Mouse (Mus musculus) kidney, embryonic 16.5 days (tissue): ENCODE measurements around the gene Rbms3. TPM values are rescaled to one million over a fixed set of nuclear protein-coding genes. Genes with fewer than 3 reads are reported as not detected.

Source experiments
- ATAC-seq: fragments of 200-750 bp; cut with Nextera tagmentation; 2 replicates; pipeline ENCODE4 v1.8.0; 2017; ENCODE audit warnings: moderate TSS enrichment; ENCODE audit not compliant: low FRiP score, low TSS enrichment
- H3K27ac ChIP-seq: fragments of 300-500 bp; sonication (generic); 2 replicates; pipeline ENCODE4 v1.5.1; 2014; ENCODE audit warnings: low read length
- H3K27me3 ChIP-seq: fragments of 300-500 bp; sonication (generic); 2 replicates; pipeline ENCODE4 v1.6.1; 2014; ENCODE audit warnings: low read length, control low read depth, mixed read lengths; ENCODE audit not compliant: insufficient read depth
- H3K36me3 ChIP-seq: fragments of 300-500 bp; sonication (generic); 2 replicates; pipeline ENCODE4 v1.6.1; 2014; ENCODE audit warnings: low read length, control low read depth, mixed read lengths; ENCODE audit not compliant: insufficient read depth
- H3K4me1 ChIP-seq: fragments of 300-500 bp; sonication (generic); 2 replicates; pipeline ENCODE4 v1.6.1; 2014; ENCODE audit warnings: low read length, control low read depth, mixed read lengths; ENCODE audit not compliant: insufficient read depth
- H3K4me2 ChIP-seq: fragments of 300-500 bp; sonication (generic); replicated peaks from 2 replicates; pipeline ENCODE4 v1.6.1; 2014; ENCODE audit warnings: low read depth, low read length
- H3K4me3 ChIP-seq: fragments of 300-500 bp; sonication (generic); 2 replicates; pipeline ENCODE4 v1.5.1; 2014; ENCODE audit warnings: mild to moderate bottlenecking, low read length
- H3K9ac ChIP-seq: fragments of 300-500 bp; sonication (generic); replicated peaks from 2 replicates; pipeline ENCODE4 v1.6.1; 2014; ENCODE audit warnings: low read length
- H3K9me3 ChIP-seq: fragments of 300-500 bp; sonication (generic); 2 replicates; pipeline ENCODE4 v1.6.1; 2016; ENCODE audit warnings: low read length, control low read depth
- WGBS: fragments of 180-500 bp; shearing (Covaris S2); extraction: QIAGEN DNeasy Blood & Tissue Kit; methylation state at CpG from one replicate; pipeline ENCODE4 v1.1.7; 2014; 5-methylcytosine and 5-hydroxymethylcytosine counted together
- polyA plus RNA-seq: library from polyadenylated mRNA; unstranded; fragments of >200 nt; fragmentation: Nextera tagmentation; extraction: Ambion mirVana; gene quantifications from 2 replicates; pipeline ENCODE4 v1.2.1, GENCODE M21; 2015

Rbms3 gene
- polyA plus RNA-seq, 1 experiment from 2014 or later, result 81.9 TPM

DNA sequence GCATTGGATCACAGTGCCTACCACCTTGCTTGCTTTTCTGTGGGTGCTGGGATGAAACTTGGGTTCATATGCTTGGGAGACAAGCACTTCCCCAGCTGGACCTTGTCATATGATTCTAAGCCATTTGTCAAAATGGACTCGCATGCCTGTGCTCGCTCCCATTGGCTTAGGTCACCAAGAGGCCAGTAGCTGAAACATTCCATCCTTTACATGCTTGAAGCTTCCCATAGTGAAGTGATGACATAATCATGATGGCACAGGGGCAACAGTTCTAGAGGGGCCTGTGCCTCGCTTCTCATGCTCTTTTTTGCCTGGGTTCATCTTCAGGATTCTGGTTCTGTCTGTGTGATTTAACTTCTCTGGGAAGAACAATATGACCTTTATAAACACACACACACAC lies 857.9 kb downstream of the Rbms3 start:
- Histone ChIP-seq H3K27ac (no peak overlapping the region), H3K36me3 (no peaks in the 10 kb centered on the region), H3K9me3 (no peaks in the 10 kb centered on the region), H3K4me1 (peaks cover 15% of the 10 kb centered on the region), H3K9ac (no peak overlapping the region), H3K4me2 (no peak overlapping the region), H3K4me3 (no peak overlapping the region), H3K27me3 (no peaks in the 10 kb centered on the region)
- 0 out of 2 replicates have a peak, but pooled peaks have one; percentile 65 for ATAC-seq
- WGBS, result 62% methylated on average over 3 of the region's 3 CpGs

DNA sequence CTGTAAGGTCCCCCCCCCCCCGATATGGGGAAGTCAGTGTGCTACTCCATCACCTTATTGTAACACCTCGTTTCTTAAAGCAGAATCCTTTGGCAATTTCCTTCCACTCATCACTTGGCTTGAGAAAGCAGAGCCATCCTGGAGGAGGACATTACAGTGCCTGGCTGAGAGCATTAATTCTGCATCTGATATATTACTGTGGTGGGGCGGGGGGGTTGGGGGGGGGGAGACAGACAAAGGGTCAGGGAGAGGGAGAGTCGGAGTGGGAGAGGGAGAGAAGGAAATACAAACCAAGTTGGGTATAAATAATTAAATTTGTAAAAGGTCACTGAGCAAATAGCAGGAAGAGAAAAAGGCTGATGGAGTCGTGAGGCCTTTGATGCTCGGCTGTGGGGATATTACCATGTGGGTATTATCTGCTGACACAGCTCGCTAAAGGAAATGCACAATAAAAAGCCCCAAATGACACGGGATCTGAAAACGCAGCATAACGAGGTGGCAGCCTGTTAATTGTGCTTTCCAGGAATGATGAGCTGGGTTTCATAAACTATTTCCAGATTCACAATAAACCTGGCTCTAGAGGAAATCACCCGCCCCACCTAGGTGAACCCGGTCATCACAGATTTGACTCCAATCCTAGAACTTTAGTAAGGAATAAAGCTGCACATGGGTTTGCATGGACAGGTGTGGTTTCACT lies 860.2 kb downstream of the Rbms3 start:
- H3K9ac ChIP-seq, result no peak overlapping the region
- H3K4me1 ChIP-seq, result peaks cover 16% of the 10 kb centered on the region
- H3K27me3 ChIP-seq, result no peaks in the 10 kb centered on the region
- no peak overlapping the region for H3K4me3 ChIP-seq
- 26% methylated on average over 12 of the region's 12 CpGs for WGBS
- no peak for ATAC-seq
- no peak overlapping the region for H3K4me2 ChIP-seq
- H3K36me3 ChIP-seq, result peaks cover 2% of the 10 kb centered on the region; the same call in 1 of the 2 replicates
- H3K9me3 ChIP-seq, result no peaks in the 10 kb centered on the region
- no peak overlapping the region for H3K27ac ChIP-seq

DNA sequence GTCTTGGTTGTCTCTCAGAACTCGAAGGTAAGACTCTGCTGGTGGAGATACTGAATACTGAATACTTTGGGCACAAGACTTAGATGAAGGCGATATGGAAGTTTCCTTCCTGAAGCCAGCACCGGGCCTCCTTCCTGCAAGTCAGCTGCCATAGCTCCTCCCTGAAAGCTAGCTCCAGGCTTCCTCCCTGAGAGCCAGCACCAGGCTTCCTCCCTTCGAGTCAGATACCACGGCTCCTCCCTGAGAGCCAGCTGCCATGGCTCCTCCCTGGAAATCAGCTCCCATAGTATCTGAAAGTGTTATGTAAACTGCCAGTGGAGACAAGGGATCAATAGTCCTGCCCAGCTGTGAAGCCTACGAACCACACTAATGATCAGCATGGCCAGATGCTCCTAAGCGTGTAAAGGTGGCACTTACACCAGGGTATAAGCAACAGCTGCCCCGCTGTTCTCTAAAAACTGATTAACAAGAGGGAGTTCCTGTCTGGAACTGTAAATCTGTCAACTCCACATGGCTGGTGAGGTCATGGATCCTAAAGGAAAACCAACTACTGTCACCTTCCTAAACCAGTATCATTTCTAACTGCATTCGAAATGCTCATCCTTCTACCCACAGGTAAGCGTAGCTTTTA lies 867.2 kb downstream of the Rbms3 start:
- Histone ChIP-seq H3K4me1 (peaks cover 20% of the 10 kb centered on the region), H3K4me3 (no peak overlapping the region), H3K27me3 (no peaks in the 10 kb centered on the region), H3K9ac (0 out of 2 replicates have a peak overlapping the region, but pooled peaks have one; percentile 37), H3K4me2 (peak overlapping the region; percentile 37; the same call in 1 of the 2 replicates), H3K27ac (peak overlapping the region; percentile 81), H3K36me3 (peaks cover 2% of the 10 kb centered on the region; the same call in 1 of the 2 replicates), H3K9me3 (no peaks in the 10 kb centered on the region)
- peak; percentile 81 for ATAC-seq
- 32% methylated on average over 10 of the region's 10 CpGs for WGBS

DNA sequence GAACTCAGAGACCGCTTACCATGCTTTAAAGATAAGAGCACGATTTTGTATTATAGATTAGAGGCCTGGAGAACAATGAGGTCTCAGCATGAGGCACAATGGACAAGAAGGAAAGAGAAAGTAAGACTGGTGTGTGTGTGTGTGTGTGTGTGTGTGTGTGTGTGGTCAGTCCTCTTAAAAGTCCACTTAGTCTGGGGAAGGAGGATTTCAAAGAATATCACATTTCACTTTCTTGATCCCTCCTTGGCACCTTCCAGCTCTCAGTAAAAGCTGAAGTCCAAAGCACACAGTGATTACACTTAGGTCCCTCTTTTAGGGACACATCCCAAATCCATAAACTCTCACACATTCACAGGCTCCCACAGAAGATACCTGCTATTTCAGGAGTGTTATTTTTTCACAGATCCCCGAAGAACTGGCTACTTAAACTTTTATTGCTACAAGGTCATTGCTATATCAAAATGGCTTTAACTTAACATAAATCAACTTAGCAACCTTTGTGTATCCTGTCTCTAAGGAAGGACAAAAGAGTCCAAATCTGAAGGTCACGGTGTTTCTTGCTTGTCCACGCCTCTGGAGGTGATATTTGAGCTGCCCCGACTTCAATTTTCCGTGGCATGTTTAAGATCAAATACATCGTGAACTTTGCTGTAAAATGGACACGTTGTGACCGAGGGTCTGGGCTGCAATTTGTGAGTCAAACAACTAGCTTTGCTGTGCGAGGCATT lies 880.7 kb downstream of the Rbms3 start:
- WGBS, result 21% methylated on average over 11 of the region's 11 CpGs
- peak overlapping the region; percentile 10 for H3K27ac ChIP-seq

DNA sequence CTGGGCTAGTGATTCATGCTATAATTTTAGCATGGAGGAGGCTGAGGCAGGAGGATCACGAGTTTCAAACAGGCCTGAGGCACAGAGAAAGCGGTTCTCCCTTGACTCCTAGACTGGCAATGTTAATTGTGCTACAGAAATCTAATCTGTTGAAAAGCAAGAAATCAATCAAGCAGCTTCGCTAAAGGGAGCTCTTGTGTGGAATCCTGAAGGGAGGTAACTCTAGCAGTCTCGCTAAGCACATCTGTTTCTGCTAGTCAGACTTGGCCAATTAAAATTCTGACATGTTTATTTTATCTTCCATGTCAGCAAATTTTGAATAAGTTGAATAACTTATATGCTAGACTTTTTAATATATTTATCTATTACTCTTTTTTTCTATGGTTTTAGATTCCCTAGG lies 881.4 kb downstream of the Rbms3 start:
- ATAC-seq, result no peak
- 38% methylated on average over 4 of the region's 4 CpGs for WGBS
- no peak overlapping the region; the same call in 1 of the 2 replicates for H3K27ac ChIP-seq

More for the DNA sequence above, 880.7 kb downstream of the Rbms3 start:
- H3K4me2 ChIP-seq, result no peak overlapping the region
- H3K4me1 ChIP-seq, result peaks cover 3% of the 10 kb centered on the region; the same call in 1 of the 2 replicates
- no peak overlapping the region for H3K9ac ChIP-seq
- H3K27me3 ChIP-seq, result no peaks in the 10 kb centered on the region
- H3K9me3 ChIP-seq, result peaks cover 3% of the 10 kb centered on the region; the same call in 1 of the 2 replicates
- no peak overlapping the region for H3K4me3 ChIP-seq
- ATAC-seq, result peak; percentile 49; the same call in 1 of the 2 replicates
- no peaks in the 10 kb centered on the region for H3K36me3 ChIP-seq

DNA sequence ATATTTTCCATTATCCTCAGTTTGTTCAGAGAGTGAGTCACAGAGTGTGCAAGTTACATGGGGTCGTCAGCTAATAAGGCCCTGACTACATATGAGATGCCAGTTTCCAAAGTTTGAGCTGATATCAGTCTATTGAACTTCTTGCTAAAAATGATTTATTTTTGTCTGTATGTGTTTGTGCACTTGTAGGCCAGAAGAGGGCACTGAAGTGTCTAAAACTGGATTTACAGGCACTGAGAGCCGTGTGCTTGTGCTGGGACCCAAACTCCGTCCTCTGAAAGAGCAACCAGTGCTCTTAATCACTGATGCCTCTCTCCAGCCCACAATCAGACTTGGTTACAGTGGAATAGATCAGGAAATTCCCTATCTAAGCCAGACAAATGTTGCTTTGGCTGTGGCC lies 882.8 kb downstream of the Rbms3 start:
- Histone ChIP-seq H3K4me2 (no peak overlapping the region), H3K4me3 (no peak overlapping the region), H3K36me3 (no peaks in the 10 kb centered on the region), H3K27me3 (no peaks in the 10 kb centered on the region), H3K9me3 (peaks cover 3% of the 10 kb centered on the region; the same call in 1 of the 2 replicates), H3K9ac (no peak overlapping the region), H3K27ac (no peak overlapping the region), H3K4me1 (peaks cover 3% of the 10 kb centered on the region; the same call in 1 of the 2 replicates)
- 86% methylated on average over 3 of the region's 3 CpGs for WGBS
- no peak for ATAC-seq

More for the DNA sequence above, 881.4 kb downstream of the Rbms3 start:
- Histone ChIP-seq H3K9ac (no peak overlapping the region), H3K9me3 (peaks cover 3% of the 10 kb centered on the region; the same call in 1 of the 2 replicates), H3K4me2 (no peak overlapping the region), H3K4me1 (peaks cover 3% of the 10 kb centered on the region; the same call in 1 of the 2 replicates), H3K36me3 (no peaks in the 10 kb centered on the region), H3K4me3 (no peak overlapping the region), H3K27me3 (no peaks in the 10 kb centered on the region)

DNA sequence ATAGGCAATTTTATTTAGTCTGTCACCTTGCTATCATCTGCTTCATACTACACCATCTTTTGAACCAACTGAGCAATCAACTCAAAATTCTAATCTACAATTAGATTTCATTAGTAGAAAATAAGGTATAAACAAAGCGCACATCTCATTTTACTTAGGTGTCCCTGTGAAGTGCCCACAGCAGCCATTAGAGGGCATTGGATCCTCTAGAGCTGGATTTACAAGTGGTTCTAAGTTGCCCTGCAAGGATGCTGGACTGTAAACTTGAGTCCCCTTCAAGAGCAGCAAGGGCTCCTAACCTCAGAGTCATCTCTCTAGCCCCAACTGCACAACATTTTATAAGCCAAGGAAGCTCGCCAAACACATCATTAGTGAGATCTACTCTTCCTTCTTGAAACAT lies 891.9 kb downstream of the Rbms3 start:
- Histone ChIP-seq H3K4me2 (no peak overlapping the region), H3K27ac (no peak overlapping the region), H3K36me3 (no peaks in the 10 kb centered on the region), H3K9ac (no peak overlapping the region), H3K4me1 (no peaks in the 10 kb centered on the region), H3K9me3 (no peaks in the 10 kb centered on the region), H3K4me3 (no peak overlapping the region), H3K27me3 (no peaks in the 10 kb centered on the region)
- ATAC-seq, result no peak
- 68% methylated on average over 2 of the region's 2 CpGs for WGBS

DNA sequence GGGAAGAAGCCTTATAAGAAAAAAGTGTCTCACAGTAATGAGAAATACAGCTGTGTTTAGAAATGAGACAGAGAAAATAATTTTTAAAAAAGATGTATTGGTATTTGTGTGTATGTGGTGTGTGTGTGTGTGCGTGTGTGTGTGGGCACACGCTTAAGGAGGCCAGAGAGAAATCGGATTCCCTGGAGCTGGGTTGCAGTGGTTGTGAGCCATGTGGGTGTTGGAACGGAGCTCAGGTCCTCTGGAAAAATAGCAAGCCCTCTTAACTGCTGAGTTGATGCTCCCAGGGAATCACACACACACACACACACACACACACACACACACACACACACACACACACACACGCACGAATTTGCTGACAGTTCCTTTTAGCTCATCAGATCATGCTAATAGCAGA lies 900.5 kb downstream of the Rbms3 start:
- Histone ChIP-seq H3K9me3 (no peaks in the 10 kb centered on the region), H3K9ac (no peak overlapping the region), H3K27me3 (no peaks in the 10 kb centered on the region), H3K27ac (no peak overlapping the region), H3K4me3 (no peak overlapping the region), H3K4me1 (no peaks in the 10 kb centered on the region), H3K4me2 (no peak overlapping the region), H3K36me3 (no peaks in the 10 kb centered on the region)
- WGBS, result 77% methylated on average over 6 of the region's 6 CpGs
- ATAC-seq, result no peak

DNA sequence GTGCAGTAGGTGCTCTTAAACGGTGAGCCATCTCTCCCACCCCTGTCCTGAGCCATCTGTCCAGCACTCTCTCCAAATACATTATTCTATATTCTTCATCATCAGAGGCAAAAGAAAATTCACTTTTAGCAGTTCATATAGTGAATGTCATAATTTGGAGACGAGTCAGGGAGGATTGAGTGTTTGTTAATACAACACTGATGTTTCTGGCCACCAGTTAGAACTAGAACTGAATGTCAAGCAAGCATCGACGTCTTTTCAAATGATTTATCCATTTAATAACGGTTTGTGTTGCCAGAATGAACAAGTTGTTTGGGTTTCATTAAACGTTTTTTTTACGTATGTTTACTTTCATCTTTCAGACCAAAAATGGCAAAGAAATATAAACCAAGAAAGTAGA lies 901.1 kb downstream of the Rbms3 start:
- Histone ChIP-seq H3K27me3 (no peaks in the 10 kb centered on the region), H3K4me1 (no peaks in the 10 kb centered on the region), H3K36me3 (no peaks in the 10 kb centered on the region), H3K9me3 (no peaks in the 10 kb centered on the region), H3K4me2 (no peak overlapping the region), H3K9ac (no peak overlapping the region), H3K4me3 (no peak overlapping the region), H3K27ac (no peak overlapping the region)
- no peak for ATAC-seq
- 73% methylated on average over 7 of the region's 7 CpGs for WGBS
